Mouse (Mus musculus): ENCODE measurements at regions not wholly inside any gene's neighbourhood (a gene's known extent, or its start where the extent isn't known, plus 50 kb on each side); places are given as distances from the start of the nearest gene placed in this dataset.

GRCm38 (mm10) chr11:19747097-19747972 is 176.8 kb upstream of the Spred2 start:
- no peak for DNase-seq (ENCODE audit: low read depth, low spot score)

GRCm38 (mm10) chr11:19747973-19748559 is 176.1 kb upstream of the Spred2 start:
- DNase-seq (ENCODE audit: low read depth, low spot score): no peak

GRCm38 (mm10) chr11:19758892-19759291 is 165.3 kb upstream of the Spred2 start:
- no peak for DNase-seq (ENCODE audit: low read depth, low spot score)

- DNase-seq (ENCODE audit: low read depth, low spot score): peak; percentile 67
Measured at GRCm38 (mm10) chr11:19760861-19761693, 163.1 kb upstream of the Spred2 start.

- DNase-seq (ENCODE audit: low read depth, low spot score): no peak
Measured at GRCm38 (mm10) chr11:19761694-19761976, 162.5 kb upstream of the Spred2 start.

GRCm38 (mm10) chr11:19767316-19767715 is 156.9 kb upstream of the Spred2 start:
- DNase-seq (ENCODE audit: low read depth, low spot score): no peak

GRCm38 (mm10) chr11:19767871-19768270 is 156.3 kb upstream of the Spred2 start:
- no peak for DNase-seq (ENCODE audit: low read depth, low spot score)

- no peak for DNase-seq (ENCODE audit: low read depth, low spot score)
Measured at GRCm38 (mm10) chr11:19768962-19769361, 155.2 kb upstream of the Spred2 start.

- DNase-seq (ENCODE audit: low read depth, low spot score): no peak
Measured at GRCm38 (mm10) chr11:19774010-19774409, 150.2 kb upstream of the Spred2 start.

- DNase-seq (ENCODE audit: low read depth, low spot score): no peak
Measured at GRCm38 (mm10) chr11:19775741-19776140, 148.4 kb upstream of the Spred2 start.

- no peak for DNase-seq (ENCODE audit: low read depth, low spot score)
Measured at GRCm38 (mm10) chr11:19776473-19777200, 147.5 kb upstream of the Spred2 start.

GRCm38 (mm10) chr11:19778191-19778590 is 146.0 kb upstream of the Spred2 start:
- no peak for DNase-seq (ENCODE audit: low read depth, low spot score)

GRCm38 (mm10) chr11:19785110-19785509 is 139.1 kb upstream of the Spred2 start:
- no peak for DNase-seq (ENCODE audit: low read depth, low spot score)

GRCm38 (mm10) chr11:19796950-19797670 is 127.1 kb upstream of the Spred2 start:
- no peak for DNase-seq (ENCODE audit: low read depth, low spot score)

- no peak for DNase-seq (ENCODE audit: low read depth, low spot score)
Measured at GRCm38 (mm10) chr11:19809359-19809758, 114.8 kb upstream of the Spred2 start.

- no peak for DNase-seq (ENCODE audit: low read depth, low spot score)
Measured at GRCm38 (mm10) chr11:19811271-19811991, 112.7 kb upstream of the Spred2 start.

- no peak for DNase-seq (ENCODE audit: low read depth, low spot score)
Measured at GRCm38 (mm10) chr11:19811992-19812690, 112.0 kb upstream of the Spred2 start.

- no peak for DNase-seq (ENCODE audit: low read depth, low spot score)
Measured at GRCm38 (mm10) chr11:19813549-19813948, 110.6 kb upstream of the Spred2 start.

GRCm38 (mm10) chr11:19822991-19823390 is 101.2 kb upstream of the Spred2 start:
- no peak for DNase-seq (ENCODE audit: low read depth, low spot score)

- peak; percentile 58 for DNase-seq (ENCODE audit: low read depth, low spot score)
Measured at GRCm38 (mm10) chr11:19823461-19823895, 100.7 kb upstream of the Spred2 start.
